Mouse (Mus musculus): ENCODE data around the gene Ltb4r1. TPM values are rescaled to one million over a fixed set of nuclear protein-coding genes. Genes with fewer than 3 reads are reported as not detected.

Gene Ltb4r1
- total and polyA plus RNA-seq, 3 experiments = 0.35 to 1.5 TPM; not detected in 1

- Histone ChIP-seq H3K27me3 (ENCODE audit: control insufficient read depth in 1 of 2, insufficient read depth in 2 of 2, low read length in 2 of 2) (no peaks in the 10 kb centered on the region), H3K9ac (ENCODE audit: control insufficient read depth, low read depth, low read length, poor library complexity, severe bottlenecking) (no peak overlapping the region), H3K27ac (ENCODE audit: control insufficient read depth, low read depth, low read length) (no peak overlapping the region), H3K9me3 (replicated peaks; ENCODE audit: insufficient read depth, low read length) (no peaks in the 10 kb centered on the region), H3K36me3 (ENCODE audit: control insufficient read depth in 1 of 2, insufficient read depth in 2 of 2, low read length in 2 of 2) (peaks cover 0 to 7% of the 10 kb centered on the region in 2 experiments; a peak in 2 of 4 replicates), H3K4me1 (ENCODE audit: control insufficient read depth in 1 of 2, insufficient read depth in 2 of 2, low read length in 2 of 2) (peaks cover 5 to 12% of the 10 kb centered on the region in 2 experiments; a peak in 3 of 4 replicates), H3K79me2 (ENCODE audit: control insufficient read depth, insufficient read depth, low read length, poor library complexity) (no peaks in the 10 kb centered on the region), H3K4me3 (ENCODE audit: control insufficient read depth in 1 of 2, insufficient read depth in 1 of 2, low read depth in 2 of 2, low read length in 2 of 2) (no peak overlapping the region)
- TF ChIP-seq POLR2A (IDR thresholded peaks at IDR 0.05; ENCODE audit: control insufficient read depth in 1 of 2, insufficient read depth in 1 of 2, low read depth in 1 of 2, low read length in 2 of 2, poor library complexity in 1 of 2) (no peak), ELF1 (IDR thresholded peaks at IDR 0.05; ENCODE audit: low read depth, low read length) (no peak), KAT2A (conservative IDR thresholded peaks at IDR 0.05; ENCODE audit: low read depth, low read length) (no peak), JUND (IDR thresholded peaks at IDR 0.05; ENCODE audit: low read depth, low read length) (no peak), NELFE (IDR thresholded peaks at IDR 0.05; ENCODE audit: low read depth, low read length) (no peak), SMC3 (IDR thresholded peaks at IDR 0.05; ENCODE audit: low read depth, low read length) (no peak), MYB (IDR thresholded peaks at IDR 0.05; ENCODE audit: low read depth, low read length) (no peak), MXI1 (IDR thresholded peaks at IDR 0.05; ENCODE audit: low read depth, low read length) (no peak), ZC3H11A (IDR thresholded peaks at IDR 0.05; ENCODE audit: low read depth, low read length) (no peak), USF1 (IDR thresholded peaks at IDR 0.05; ENCODE audit: low read depth, low read length) (no peak), BHLHE40 (IDR thresholded peaks at IDR 0.05; ENCODE audit: borderline replicate concordance, low read depth, low read length) (no peak), GABPA (IDR thresholded peaks at IDR 0.05; ENCODE audit: low read depth, low read length) (no peak), E2F4 (IDR thresholded peaks at IDR 0.05; ENCODE audit: borderline replicate concordance, low read depth, low read length) (no peak), MYC (IDR thresholded peaks at IDR 0.05; ENCODE audit: low read depth, low read length) (no peak), CHD2 (IDR thresholded peaks at IDR 0.05; ENCODE audit: low read length) (no peak), RAD21 (IDR thresholded peaks at IDR 0.05; ENCODE audit: low read depth, low read length) (no peak), RCOR1 (IDR thresholded peaks at IDR 0.05; ENCODE audit: low read depth, low read length) (no peak), MAZ (IDR thresholded peaks at IDR 0.05; ENCODE audit: low read depth, low read length) (no peak)
- no peak for DNase-seq (ENCODE audit: low read depth, low spot score)
Observed at GRCm38 (mm10) chr14:55780736-55781135, 15.0 kb downstream of the Ltb4r1 start.

GRCm38 (mm10) chr14:55781310-55781709, 15.5 kb downstream of the Ltb4r1 start:
- TF ChIP-seq MAZ (IDR thresholded peaks at IDR 0.05; ENCODE audit: low read depth, low read length) (0 out of 2 replicates have a peak, but pooled peaks have one; percentile 26), CTCF (IDR thresholded peaks at IDR 0.05 in 2 of 3, conservative IDR thresholded peaks at IDR 0.05 in 1 of 3; ENCODE audit: control insufficient read depth in 1 of 3, insufficient read depth in 1 of 3, low read depth in 2 of 3, low read length in 3 of 3, poor library complexity in 1 of 3, severe bottlenecking in 1 of 3) (peak in 2 of 3 experiments; percentile 98 to 99; a peak in 5 of 6 replicates), RAD21 (IDR thresholded peaks at IDR 0.05; ENCODE audit: low read depth, low read length) (peak; percentile 90), MXI1 (IDR thresholded peaks at IDR 0.05; ENCODE audit: low read depth, low read length) (0 out of 2 replicates have a peak, but pooled peaks have one; percentile 49), SMC3 (IDR thresholded peaks at IDR 0.05; ENCODE audit: low read depth, low read length) (peak; percentile 96), SIN3A (IDR thresholded peaks at IDR 0.05; ENCODE audit: low read length) (peak; percentile 83), HCFC1 (IDR thresholded peaks at IDR 0.05; ENCODE audit: low read depth, low read length) (peak; percentile 59), ELF1 (IDR thresholded peaks at IDR 0.05; ENCODE audit: low read depth, low read length) (0 out of 2 replicates have a peak, but pooled peaks have one; percentile 6), MAX (IDR thresholded peaks at IDR 0.05; ENCODE audit: low read length) (no peak), KAT2A (conservative IDR thresholded peaks at IDR 0.05; ENCODE audit: low read depth, low read length) (no peak), GATA1 (IDR thresholded peaks at IDR 0.05; ENCODE audit: low read depth, low read length) (peak; percentile 57), ETS1 (IDR thresholded peaks at IDR 0.05; ENCODE audit: low read depth, low read length) (peak; percentile 29; the same call in 1 of the 2 replicates), ZNF384 (IDR thresholded peaks at IDR 0.05; ENCODE audit: low read depth, low read length) (no peak), MYC (IDR thresholded peaks at IDR 0.05; ENCODE audit: low read depth, low read length) (0 out of 2 replicates have a peak, but pooled peaks have one; percentile 57), RCOR1 (IDR thresholded peaks at IDR 0.05; ENCODE audit: low read depth, low read length) (no peak), TBP (IDR thresholded peaks at IDR 0.05; ENCODE audit: low read depth, low read length) (peak; percentile 53; the same call in 1 of the 2 replicates), BHLHE40 (IDR thresholded peaks at IDR 0.05; ENCODE audit: borderline replicate concordance, low read depth, low read length) (peak; percentile 61), TCF12 (IDR thresholded peaks at IDR 0.05; ENCODE audit: low read depth, low read length) (0 out of 2 replicates have a peak, but pooled peaks have one; percentile 27), ZC3H11A (IDR thresholded peaks at IDR 0.05; ENCODE audit: low read depth, low read length) (peak; percentile 94)
- Histone ChIP-seq H3K79me2 (ENCODE audit: control insufficient read depth, insufficient read depth, low read length, poor library complexity) (no peaks in the 10 kb centered on the region), H3K27ac (ENCODE audit: control insufficient read depth, low read depth, low read length) (no peak overlapping the region), H3K27me3 (ENCODE audit: control insufficient read depth in 1 of 2, insufficient read depth in 2 of 2, low read length in 2 of 2) (no peaks in the 10 kb centered on the region), H3K4me1 (ENCODE audit: control insufficient read depth in 1 of 2, insufficient read depth in 2 of 2, low read length in 2 of 2) (peaks cover 5 to 12% of the 10 kb centered on the region in 2 experiments; a peak in 3 of 4 replicates), H3K4me3 (ENCODE audit: control insufficient read depth in 1 of 2, insufficient read depth in 1 of 2, low read depth in 2 of 2, low read length in 2 of 2) (no peak overlapping the region), H3K36me3 (ENCODE audit: control insufficient read depth in 1 of 2, insufficient read depth in 2 of 2, low read length in 2 of 2) (peaks cover 0 to 7% of the 10 kb centered on the region in 2 experiments; a peak in 2 of 4 replicates), H3K9ac (ENCODE audit: control insufficient read depth, low read depth, low read length, poor library complexity, severe bottlenecking) (no peak overlapping the region), H3K9me3 (replicated peaks; ENCODE audit: insufficient read depth, low read length) (no peaks in the 10 kb centered on the region)
- peak; percentile 86 for DNase-seq (ENCODE audit: low read depth, low spot score)

Data from MEL (cell line).